Mouse (Mus musculus): Measurements from ENCODE around the gene Wnt7a.

DNA sequence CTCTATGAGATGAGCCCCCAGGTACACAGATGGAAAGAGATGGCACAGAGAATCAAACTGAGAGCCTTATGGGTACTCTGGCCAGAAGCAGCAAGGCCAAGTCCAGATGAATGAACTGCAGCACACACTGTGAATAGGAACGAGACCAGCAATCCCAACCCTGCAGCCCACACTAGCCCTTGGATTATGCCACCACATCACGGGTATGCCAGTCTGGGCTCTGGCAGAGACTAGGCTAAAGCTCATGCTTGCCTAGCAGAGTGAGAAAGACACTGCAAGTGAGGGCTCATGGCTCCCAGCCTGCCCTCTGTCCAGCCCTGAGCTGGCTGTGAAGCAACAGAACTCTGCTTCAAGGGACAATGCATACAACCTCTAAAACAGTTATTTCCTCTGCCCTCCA lies 26.7 kb downstream of the Wnt7a start:
- TF ChIP-seq CTCF (IDR thresholded peaks at IDR 0.05; ENCODE audit: insufficient read depth, low read depth, low read length) (no peak), POLR2A (IDR thresholded peaks at IDR 0.05; ENCODE audit: insufficient read depth, low read depth, low read length) (no peak)
